Mouse (Mus musculus): ENCODE measurements around the gene Aldh16a1. TPM values are rescaled to one million over a fixed set of nuclear protein-coding genes. Genes with fewer than 3 reads are reported as not detected.

Aldh16a1 gene
- polyA plus RNA-seq, 1 experiment = 97.2 TPM

- Histone ChIP-seq H3K4me1 (replicated peaks; ENCODE audit: control insufficient read depth, insufficient read depth, low read length) (peaks cover 4% of the 10 kb centered on the region; the same call in 1 of the 2 replicates), H3K27me3 (ENCODE audit: control insufficient read depth, insufficient read depth, low read length) (no peaks in the 10 kb centered on the region), H3K4me3 (ENCODE audit: control insufficient read depth, insufficient read depth, low read length) (no peak overlapping the region), H3K36me3 (ENCODE audit: control insufficient read depth, insufficient read depth, low read length) (no peaks in the 10 kb centered on the region), H3K27ac (ENCODE audit: control insufficient read depth, insufficient read depth, low read length) (no peak overlapping the region)
- no peak for TF ChIP-seq CTCF (IDR thresholded peaks at IDR 0.05; ENCODE audit: borderline replicate concordance, control insufficient read depth, extremely low read depth, insufficient read depth, low read length, poor library complexity)
- TF ChIP-seq POLR2A (IDR thresholded peaks at IDR 0.05; ENCODE audit: control insufficient read depth, extremely low read depth, insufficient read depth, low read length, poor library complexity) = no peak
- DNase-seq = no peak
- 91% methylated on average over 8 of the region's 8 CpGs for WGBS
Measured at GRCm38 (mm10) chr7:45105491-45105890, 48.9 kb downstream of the Aldh16a1 start.

DNA sequence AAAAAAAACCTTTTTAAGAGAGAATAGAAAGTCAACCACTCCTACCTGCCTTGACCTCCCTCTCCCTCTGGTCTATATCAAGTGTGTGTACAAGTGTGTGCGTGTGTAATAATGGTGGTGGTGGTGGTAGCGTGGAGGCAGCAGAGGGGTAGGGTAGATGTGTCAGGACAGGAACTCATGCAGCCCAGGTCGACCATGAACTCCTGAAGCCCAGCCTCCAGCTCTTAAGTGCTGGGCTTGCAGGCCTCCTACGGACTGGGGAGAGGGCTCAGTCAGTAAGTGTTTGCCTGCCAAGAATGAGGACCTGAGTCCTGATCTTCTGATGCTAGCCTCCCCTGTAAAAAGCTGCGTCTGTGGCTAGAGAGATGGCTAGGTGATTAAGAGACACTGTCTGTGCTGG is 49.4 kb downstream of the Aldh16a1 start:
- TF ChIP-seq CTCF (IDR thresholded peaks at IDR 0.05; ENCODE audit: borderline replicate concordance, control insufficient read depth, extremely low read depth, insufficient read depth, low read length, poor library complexity) (no peak), POLR2A (IDR thresholded peaks at IDR 0.05; ENCODE audit: control insufficient read depth, extremely low read depth, insufficient read depth, low read length, poor library complexity) (no peak)
- WGBS = 87% methylated on average over 5 of the region's 5 CpGs
- H3K27ac ChIP-seq (ENCODE audit: control insufficient read depth, insufficient read depth, low read length) = no peak overlapping the region

DNA sequence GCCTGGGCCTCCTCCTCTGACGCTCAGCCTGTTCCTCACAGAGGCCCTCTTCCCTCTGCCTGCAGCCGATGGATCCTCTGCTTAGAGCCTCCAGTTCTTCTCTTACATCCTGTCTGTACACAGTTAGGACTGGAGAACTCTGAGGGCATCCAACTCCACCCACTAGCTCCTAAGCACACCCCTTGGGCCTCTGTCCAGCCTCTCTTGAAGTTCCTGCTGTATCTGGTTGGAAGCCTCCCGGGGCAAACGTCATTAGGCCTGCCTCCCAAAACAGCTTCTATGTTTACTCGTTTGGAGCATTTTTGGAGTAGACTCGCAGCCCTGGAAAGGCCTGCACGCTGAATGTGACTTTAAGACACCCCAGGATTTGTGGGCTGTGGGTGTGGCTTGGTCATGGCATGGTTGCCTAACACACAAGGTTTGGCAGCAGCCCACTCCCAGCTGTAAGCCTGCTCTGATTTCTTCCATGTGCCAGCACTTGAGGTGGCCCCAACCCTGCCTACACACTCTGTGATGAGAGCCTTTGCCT is 50.7 kb downstream of the Aldh16a1 start, which contains the start of gene Fcgrt:
TSS of gene Fcgrt (minus strand) at position 200 of the 529 bp plus-strand sequence.
- WGBS = 62% methylated on average over 7 of the region's 7 CpGs

More for the DNA sequence above, 49.4 kb downstream of the Aldh16a1 start:
- DNase-seq = no peak
- no peaks in the 10 kb centered on the region for H3K36me3 ChIP-seq (ENCODE audit: control insufficient read depth, insufficient read depth, low read length)
- no peaks in the 10 kb centered on the region for H3K27me3 ChIP-seq (ENCODE audit: control insufficient read depth, insufficient read depth, low read length)
- peaks cover 2% of the 10 kb centered on the region; the same call in 1 of the 2 replicates for H3K4me1 ChIP-seq (replicated peaks; ENCODE audit: control insufficient read depth, insufficient read depth, low read length)
- H3K4me3 ChIP-seq (ENCODE audit: control insufficient read depth, insufficient read depth, low read length) = no peak overlapping the region

GRCm38 (mm10) chr7:45102940-45103585 is 51.3 kb downstream of the Aldh16a1 start:
- Histone ChIP-seq H3K27ac (ENCODE audit: control insufficient read depth, insufficient read depth, low read length) (no peak overlapping the region), H3K4me1 (replicated peaks; ENCODE audit: control insufficient read depth, insufficient read depth, low read length) (0 out of 2 replicates have a peak, but pooled peaks cover 2% of the 10 kb centered on the region), H3K36me3 (ENCODE audit: control insufficient read depth, insufficient read depth, low read length) (no peaks in the 10 kb centered on the region), H3K4me3 (ENCODE audit: control insufficient read depth, insufficient read depth, low read length) (no peak overlapping the region), H3K27me3 (ENCODE audit: control insufficient read depth, insufficient read depth, low read length) (no peaks in the 10 kb centered on the region)
- TF ChIP-seq CTCF (IDR thresholded peaks at IDR 0.05; ENCODE audit: borderline replicate concordance, control insufficient read depth, extremely low read depth, insufficient read depth, low read length, poor library complexity) (no peak), POLR2A (IDR thresholded peaks at IDR 0.05; ENCODE audit: control insufficient read depth, extremely low read depth, insufficient read depth, low read length, poor library complexity) (no peak)
- 89% methylated on average over 9 of the region's 9 CpGs for WGBS
- no peak for DNase-seq

More for the DNA sequence above, 50.7 kb downstream of the Aldh16a1 start, which contains the start of gene Fcgrt:
- 0 out of 2 replicates have a peak, but pooled peaks cover 2% of the 10 kb centered on the region for H3K4me1 ChIP-seq (replicated peaks; ENCODE audit: control insufficient read depth, insufficient read depth, low read length)
- no peak within 1 kb of the TSS for H3K4me3 ChIP-seq (ENCODE audit: control insufficient read depth, insufficient read depth, low read length)
- TF ChIP-seq CTCF (IDR thresholded peaks at IDR 0.05; ENCODE audit: borderline replicate concordance, control insufficient read depth, extremely low read depth, insufficient read depth, low read length, poor library complexity) (no peak), POLR2A (IDR thresholded peaks at IDR 0.05; ENCODE audit: control insufficient read depth, extremely low read depth, insufficient read depth, low read length, poor library complexity) (0 out of 2 replicates have a peak, but pooled peaks have one; percentile 8)
- H3K27me3 ChIP-seq (ENCODE audit: control insufficient read depth, insufficient read depth, low read length) = no peaks in the 10 kb centered on the region
- H3K27ac ChIP-seq (ENCODE audit: control insufficient read depth, insufficient read depth, low read length) = no peak within 1 kb of the TSS
- no peaks in the 10 kb centered on the region for H3K36me3 ChIP-seq (ENCODE audit: control insufficient read depth, insufficient read depth, low read length)
- no peak for DNase-seq

- Histone ChIP-seq H3K36me3 (ENCODE audit: control insufficient read depth, insufficient read depth, low read length) (no peaks in the 10 kb centered on the region), H3K4me3 (ENCODE audit: control insufficient read depth, insufficient read depth, low read length) (no peak overlapping the region), H3K27me3 (ENCODE audit: control insufficient read depth, insufficient read depth, low read length) (no peaks in the 10 kb centered on the region), H3K27ac (ENCODE audit: control insufficient read depth, insufficient read depth, low read length) (no peak overlapping the region), H3K4me1 (replicated peaks; ENCODE audit: control insufficient read depth, insufficient read depth, low read length) (0 out of 2 replicates have a peak, but pooled peaks cover 2% of the 10 kb centered on the region)
- TF ChIP-seq CTCF (IDR thresholded peaks at IDR 0.05; ENCODE audit: borderline replicate concordance, control insufficient read depth, extremely low read depth, insufficient read depth, low read length, poor library complexity) (no peak), POLR2A (IDR thresholded peaks at IDR 0.05; ENCODE audit: control insufficient read depth, extremely low read depth, insufficient read depth, low read length, poor library complexity) (no peak)
- no peak for DNase-seq
- WGBS = 66% methylated on average over 11 of the region's 11 CpGs
Measured at GRCm38 (mm10) chr7:45102441-45102840, 51.9 kb downstream of the Aldh16a1 start.

GRCm38 (mm10) chr7:45100046-45100445 is 54.3 kb downstream of the Aldh16a1 start:
- no peak for DNase-seq
- no peak overlapping the region for H3K4me3 ChIP-seq (ENCODE audit: control insufficient read depth, insufficient read depth, low read length)
- no peak overlapping the region for H3K27ac ChIP-seq (ENCODE audit: control insufficient read depth, insufficient read depth, low read length)
- H3K27me3 ChIP-seq (ENCODE audit: control insufficient read depth, insufficient read depth, low read length) = no peaks in the 10 kb centered on the region
- no peaks in the 10 kb centered on the region for H3K36me3 ChIP-seq (ENCODE audit: control insufficient read depth, insufficient read depth, low read length)
- no peak for TF ChIP-seq POLR2A (IDR thresholded peaks at IDR 0.05; ENCODE audit: control insufficient read depth, extremely low read depth, insufficient read depth, low read length, poor library complexity)
- TF ChIP-seq CTCF (IDR thresholded peaks at IDR 0.05; ENCODE audit: borderline replicate concordance, control insufficient read depth, extremely low read depth, insufficient read depth, low read length, poor library complexity) = no peak
- 94% methylated on average over 6 of the region's 6 CpGs for WGBS
- no peaks in the 10 kb centered on the region for H3K4me1 ChIP-seq (replicated peaks; ENCODE audit: control insufficient read depth, insufficient read depth, low read length)
